In genomic region chr8:105345061-105345975, GRCm38 (mm10) we compare ENCODE assay signal across 7 mouse cellular contexts. TPM values are rescaled to one million over a fixed set of nuclear protein-coding genes. Genes with fewer than 3 reads are reported as not detected.
DNase-seq lines count a peak whose midpoint lies in the region; ATAC-seq and TF ChIP-seq lines count a peak whose summit lies in the region.

No protein-coding gene starts in this region.

- no peak for ATAC-seq in limb, embryonic 14.5 days (ENCODE audit: low FRiP score, low read depth)
- no peak for ATAC-seq in stomach, embryonic 14.5 days (ENCODE audit: insufficient number of reproducible peaks, insufficient read depth, low FRiP score, low read depth)

- DNase-seq in spleen, adult 2 months (ENCODE audit: low read depth in 1 of 2, low spot score in 2 of 2), result no peak
- no peak for DNase-seq in spleen, adult 18-20 months
- no peak for DNase-seq in limb, embryonic 14.5 days (ENCODE audit: low spot score)
- DNase-seq in left cerebral cortex, postnatal 10 days (ENCODE audit: extremely low spot score in 1 of 2, low spot score in 2 of 2), result no peak
- no peak for DNase-seq in natural killer cell, adult 2 months (ENCODE audit: low spot score in 2 of 2)

- peak overlapping the region; percentile 55 for H3K27ac ChIP-seq in spleen, adult 2 months (ENCODE audit: insufficient read depth, low read length)
- H3K27ac ChIP-seq in embryonic fibroblast, embryonic 13.5 days (ENCODE audit: insufficient read depth, low read length), result peak overlapping the region; percentile 72
- H3K27ac ChIP-seq in limb, embryonic 14.5 days (replicated peaks; ENCODE audit: low read depth, low read length), result no peak overlapping the region
- peak overlapping the region; percentile 89; the same call in 1 of the 2 replicates for H3K27ac ChIP-seq in stomach, embryonic 14.5 days (ENCODE audit: low read length)

- no peak for TF ChIP-seq POLR2A in spleen, adult 2 months (IDR thresholded peaks at IDR 0.05; ENCODE audit: low read depth, low read length)
- TF ChIP-seq POLR2A in embryonic fibroblast, embryonic 13.5 days (IDR thresholded peaks at IDR 0.05; ENCODE audit: low read depth, low read length), result no peak
- no peak for TF ChIP-seq POLR2A in limb, embryonic 14.5 days (IDR thresholded peaks at IDR 0.05; ENCODE audit: borderline replicate concordance, extremely low read depth, insufficient read depth, insufficient read length)

- peaks cover 11% of the 10 kb centered on the region for H3K4me1 ChIP-seq in spleen, adult 2 months (ENCODE audit: control insufficient read depth, insufficient read depth, insufficient read length)
- H3K4me1 ChIP-seq in embryonic fibroblast, embryonic 13.5 days (ENCODE audit: control insufficient read depth, insufficient read depth, low read length), result peaks cover 17% of the 10 kb centered on the region
- H3K4me1 ChIP-seq in limb, embryonic 14.5 days (ENCODE audit: control insufficient read depth, insufficient read depth, low read length), result peaks cover 21% of the 10 kb centered on the region
- peaks cover 33% of the 10 kb centered on the region for H3K4me1 ChIP-seq in stomach, embryonic 14.5 days (ENCODE audit: control insufficient read depth, insufficient read depth, low read length)

- H3K9me3 ChIP-seq in limb, embryonic 14.5 days (ENCODE audit: control insufficient read depth, low read length), result no peaks in the 10 kb centered on the region
- H3K9me3 ChIP-seq in stomach, embryonic 14.5 days (ENCODE audit: control insufficient read depth, low read depth, low read length), result no peaks in the 10 kb centered on the region

- WGBS in spleen, adult 2 months, result 39% methylated on average over 7 of the region's 7 CpGs
- 60% methylated on average over 7 of the region's 7 CpGs for WGBS in limb, embryonic 14.5 days
- WGBS in stomach, embryonic 14.5 days, result 31% methylated on average over 7 of the region's 7 CpGs

- intact Hi-C loops in left cerebral cortex, postnatal 10 days (cut with DNase I), result no loop called here

- H3K9ac ChIP-seq in limb, embryonic 14.5 days (ENCODE audit: low read depth, low read length, severe bottlenecking), result no peak overlapping the region
- no peak overlapping the region for H3K9ac ChIP-seq in stomach, embryonic 14.5 days (replicated peaks; ENCODE audit: low read depth, low read length)

- H3K36me3 ChIP-seq in spleen, adult 2 months (ENCODE audit: control insufficient read depth, insufficient read depth, low read length), result no peaks in the 10 kb centered on the region
- no peaks in the 10 kb centered on the region for H3K36me3 ChIP-seq in limb, embryonic 14.5 days (ENCODE audit: control insufficient read depth, insufficient read depth, low read length)
- no peaks in the 10 kb centered on the region for H3K36me3 ChIP-seq in stomach, embryonic 14.5 days (ENCODE audit: control insufficient read depth, insufficient read depth, low read length)

- peaks cover 5% of the 10 kb centered on the region for H3K27me3 ChIP-seq in spleen, adult 2 months (ENCODE audit: control insufficient read depth, insufficient read depth, low read length)
- no peaks in the 10 kb centered on the region for H3K27me3 ChIP-seq in limb, embryonic 14.5 days (ENCODE audit: control insufficient read depth, insufficient read depth, low read length)
- no peaks in the 10 kb centered on the region for H3K27me3 ChIP-seq in stomach, embryonic 14.5 days (ENCODE audit: control insufficient read depth, insufficient read depth, low read length)

- TF ChIP-seq CTCF in spleen, adult 2 months (IDR thresholded peaks at IDR 0.05; ENCODE audit: extremely low read depth, insufficient read depth, insufficient read length, insufficient replicate concordance), result no peak
- TF ChIP-seq CTCF in embryonic fibroblast, embryonic 13.5 days (IDR thresholded peaks at IDR 0.05; ENCODE audit: borderline replicate concordance, insufficient read depth, low read length), result no peak

- H3K4me3 ChIP-seq in spleen, adult 2 months (ENCODE audit: extremely low read depth, insufficient read depth, insufficient read length), result no peak overlapping the region
- H3K4me3 ChIP-seq in embryonic fibroblast, embryonic 13.5 days (ENCODE audit: insufficient read depth, low read length), result no peak overlapping the region
- H3K4me3 ChIP-seq in limb, embryonic 14.5 days (replicated peaks; ENCODE audit: low read length), result no peak overlapping the region
- H3K4me3 ChIP-seq in stomach, embryonic 14.5 days (ENCODE audit: low read depth, low read length), result no peak overlapping the region

- H3K4me2 ChIP-seq in limb, embryonic 14.5 days (replicated peaks; ENCODE audit: low read depth, low read length, severe bottlenecking), result peak overlapping the region; percentile 70; the same call in 1 of the 2 replicates
- peak overlapping the region; percentile 95; the same call in 1 of the 2 replicates for H3K4me2 ChIP-seq in stomach, embryonic 14.5 days (replicated peaks; ENCODE audit: low read depth, low read length)

RNA-seq across cellular contexts. Expression of gene Fhod1, which starts 2.4 kb away (rescaled TPM):
- 52.0 and 58.1 TPM in 2 replicates for polyA plus RNA-seq in spleen, adult 2 months (2012; rRNA removed)
- 16.0 and 22.6 TPM in 2 replicates for polyA plus RNA-seq in embryonic fibroblast, embryonic 13.5 days (2011; ENCODE audit: insufficient read length, low read depth, missing spikeins)
- 24.4 and 30.7 TPM in 2 replicates for polyA plus RNA-seq in limb, embryonic 14.5 days (2012; rRNA removed)
- polyA plus RNA-seq in limb, embryonic 14.5 days (2014; fragmentation: Nextera tagmentation; extraction: Ambion mirVana), result 2.7 and 2.8 TPM in 2 replicates
- polyA plus RNA-seq in stomach, embryonic 14.5 days (2014; fragmentation: Nextera tagmentation; extraction: Ambion mirVana), result 3.5 and 6.3 TPM in 2 replicates
- 1 to 10 TPM; 2.6 to 2.7 TPM for total RNA-seq in left cerebral cortex, postnatal 10 days (2021)

RNA-seq across cellular contexts. Expression of gene Slc9a5, which starts 3.3 kb away (rescaled TPM):
- 3.0 and 4.2 TPM in 2 replicates for polyA plus RNA-seq in spleen, adult 2 months (2012; rRNA removed)
- polyA plus RNA-seq in embryonic fibroblast, embryonic 13.5 days (2011; ENCODE audit: insufficient read length, low read depth, missing spikeins), result 8.9 and 10.3 TPM in 2 replicates
- 43.5 and 58.8 TPM in 2 replicates for polyA plus RNA-seq in limb, embryonic 14.5 days (2012; rRNA removed)
- 5.6 and 6.5 TPM in 2 replicates for polyA plus RNA-seq in limb, embryonic 14.5 days (2014; fragmentation: Nextera tagmentation; extraction: Ambion mirVana)
- 3.2 and 3.7 TPM in 2 replicates for polyA plus RNA-seq in stomach, embryonic 14.5 days (2014; fragmentation: Nextera tagmentation; extraction: Ambion mirVana)
- total RNA-seq in left cerebral cortex, postnatal 10 days (2021), result 10 to 100 TPM; 25.7 to 27.7 TPM

RNA-seq across cellular contexts. Expression of gene Tmem208, which starts 19.2 kb away (rescaled TPM):
- 67.8 and 82.2 TPM in 2 replicates for polyA plus RNA-seq in spleen, adult 2 months (2012; rRNA removed)
- polyA plus RNA-seq in embryonic fibroblast, embryonic 13.5 days (2011; ENCODE audit: insufficient read length, low read depth, missing spikeins), result 54.3 and 69.1 TPM in 2 replicates
- 135 and 143 TPM in 2 replicates for polyA plus RNA-seq in limb, embryonic 14.5 days (2012; rRNA removed)
- polyA plus RNA-seq in limb, embryonic 14.5 days (2014; fragmentation: Nextera tagmentation; extraction: Ambion mirVana), result 126 and 135 TPM in 2 replicates
- polyA plus RNA-seq in stomach, embryonic 14.5 days (2014; fragmentation: Nextera tagmentation; extraction: Ambion mirVana), result 122 and 128 TPM in 2 replicates
- 10 to 100 TPM; 47.4 to 47.9 TPM for total RNA-seq in left cerebral cortex, postnatal 10 days (2021)

RNA-seq across cellular contexts. Expression of gene Lrrc29, which starts 19.2 kb away (rescaled TPM):
- polyA plus RNA-seq in spleen, adult 2 months (2012; rRNA removed), result 9.2 and 11.0 TPM in 2 replicates
- polyA plus RNA-seq in embryonic fibroblast, embryonic 13.5 days (2011; ENCODE audit: insufficient read length, low read depth, missing spikeins), result 1.2 and 1.6 TPM in 2 replicates
- polyA plus RNA-seq in limb, embryonic 14.5 days (2012; rRNA removed), result 3.2 and 4.8 TPM in 2 replicates
- 1.9 and 2.5 TPM in 2 replicates for polyA plus RNA-seq in limb, embryonic 14.5 days (2014; fragmentation: Nextera tagmentation; extraction: Ambion mirVana)
- 2.6 and 3.6 TPM in 2 replicates for polyA plus RNA-seq in stomach, embryonic 14.5 days (2014; fragmentation: Nextera tagmentation; extraction: Ambion mirVana)
- 1 to 10 TPM; 5.4 to 5.6 TPM for total RNA-seq in left cerebral cortex, postnatal 10 days (2021)

RNA-seq across cellular contexts. Expression of gene Plekhg4, which starts 27.8 kb away (rescaled TPM):
- polyA plus RNA-seq in spleen, adult 2 months (2012; rRNA removed), result 0.16 and 0.20 TPM in 2 replicates
- 3.7 and 3.9 TPM in 2 replicates for polyA plus RNA-seq in embryonic fibroblast, embryonic 13.5 days (2011; ENCODE audit: insufficient read length, low read depth, missing spikeins)
- polyA plus RNA-seq in limb, embryonic 14.5 days (2012; rRNA removed), result 3.9 and 5.5 TPM in 2 replicates
- polyA plus RNA-seq in limb, embryonic 14.5 days (2014; fragmentation: Nextera tagmentation; extraction: Ambion mirVana), result 0.55 and 1.2 TPM in 2 replicates
- polyA plus RNA-seq in stomach, embryonic 14.5 days (2014; fragmentation: Nextera tagmentation; extraction: Ambion mirVana), result 0.14 and 0.64 TPM in 2 replicates
- total RNA-seq in left cerebral cortex, postnatal 10 days (2021), result 1 to 10 TPM; 2.2 to 3.7 TPM
